Mouse (Mus musculus) liver, adult 2 months (tissue): ENCODE data around the gene Ppp1r9a.

Experiments used
- CTCF ChIP-seq: fragments of 200-500 bp; IDR thresholded peaks from 2 replicates; pipeline ENCODE4 v1.5.1; 2011; ENCODE audit warnings: low read depth, low read length, control low read depth
- POLR2A ChIP-seq: fragments of 200-500 bp; IDR thresholded peaks from 2 replicates; pipeline ENCODE4 v1.6.1; 2011; ENCODE audit warnings: low read length, control low read depth; ENCODE audit not compliant: insufficient read depth; ENCODE audit errors: extremely low read depth

DNA sequence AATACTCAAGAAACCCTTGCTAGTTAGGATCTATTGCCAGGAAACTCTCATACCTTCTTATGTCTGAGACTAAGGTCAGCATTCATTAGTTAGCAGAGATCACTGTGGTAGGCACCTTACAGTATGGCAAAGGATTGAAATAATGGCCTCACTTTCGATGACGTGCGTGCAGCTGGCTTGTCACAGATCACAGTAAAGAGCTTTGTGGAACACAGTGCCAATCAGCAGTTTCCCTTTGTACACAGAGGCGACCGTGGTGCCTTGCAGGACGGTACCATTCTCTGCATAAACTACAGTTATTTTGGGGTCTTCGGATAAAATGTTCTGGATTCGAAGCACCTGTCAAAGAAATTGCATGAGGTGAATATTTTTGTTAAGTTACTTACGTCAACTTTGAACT lies 265.4 kb downstream of the Ppp1r9a start:
- TF ChIP-seq CTCF: no peak
- no peak for TF ChIP-seq POLR2A
